Mouse (Mus musculus) bone marrow macrophage, adult 2 months (primary cell): ENCODE measurements around the gene Ezh1.

Experiments used
- CTCF ChIP-seq: IDR thresholded peaks from 2 replicates; pipeline ENCODE4 v1.5.1; 2012; ENCODE audit warnings: low read depth, mild to moderate bottlenecking, low read length, moderate library complexity
- POLR2A ChIP-seq: IDR thresholded peaks from 2 replicates; pipeline ENCODE4 v1.6.1; 2012; ENCODE audit warnings: mild to moderate bottlenecking, low read depth, low read length, borderline replicate concordance

GRCm38 (mm10) chr11:101176933-101177773, 49.1 kb downstream of the Ezh1 start:
- TF ChIP-seq POLR2A (no peak), CTCF (no peak)
